In genomic region chr17:56608699-56609098, GRCm38 (mm10) we compare ENCODE assay signal across 8 mouse cellular contexts. TPM values are rescaled to one million over a fixed set of nuclear protein-coding genes. Genes with fewer than 3 reads are reported as not detected.
DNase-seq lines count a peak whose midpoint lies in the region; ATAC-seq and TF ChIP-seq lines count a peak whose summit lies in the region.

No protein-coding gene starts in this region.

- H3K9ac ChIP-seq in liver, embryonic 11.5 days (ENCODE audit: low read depth, low read length), result peak overlapping the region; percentile 88

- H3K36me3 ChIP-seq in erythroblast, embryonic 14.5 days (ENCODE audit: control insufficient read depth), result peaks cover 54% of the 10 kb centered on the region
- H3K36me3 ChIP-seq in thymus, adult 2 months (ENCODE audit: control insufficient read depth, insufficient read depth, low read length), result peaks cover 31% of the 10 kb centered on the region
- peaks cover 36% of the 10 kb centered on the region for H3K36me3 ChIP-seq in liver, embryonic 11.5 days (ENCODE audit: control insufficient read depth, insufficient read depth, low read length)

- no peak for DNase-seq in thymus, adult 2 months
- no peak for DNase-seq in thymus, postnatal 14 days
- DNase-seq in liver, embryonic 11.5 days (ENCODE audit: low spot score), result no peak
- no peak for DNase-seq in urinary bladder, postnatal 14 days (ENCODE audit: low spot score)
- DNase-seq in layer of hippocampus, adult 9-11 months, result no peak
- DNase-seq in cerebellum, postnatal 25 days, result no peak

- no peaks in the 10 kb centered on the region for H3K9me3 ChIP-seq in erythroblast, embryonic 14.5 days (ENCODE audit: control insufficient read depth, low read length)
- no peaks in the 10 kb centered on the region for H3K9me3 ChIP-seq in liver, embryonic 11.5 days (ENCODE audit: control insufficient read depth, low read length)

- H3K27ac ChIP-seq in thymus, adult 2 months (ENCODE audit: control insufficient read depth, insufficient read depth, low read length), result no peak overlapping the region
- peak overlapping the region; percentile 88 for H3K27ac ChIP-seq in liver, embryonic 11.5 days (ENCODE audit: low read depth, low read length)

- H3K4me3 ChIP-seq in erythroblast, embryonic 14.5 days (replicated peaks), result peak overlapping the region; percentile 80
- H3K4me3 ChIP-seq in thymus, adult 2 months (ENCODE audit: control insufficient read depth, insufficient read depth, low read length), result peak overlapping the region; percentile 96
- H3K4me3 ChIP-seq in liver, embryonic 11.5 days (ENCODE audit: low read depth, low read length), result peak overlapping the region; percentile 77

- H3K4me2 ChIP-seq in liver, embryonic 11.5 days, result peak overlapping the region; percentile 81

- H3K4me1 ChIP-seq in erythroblast, embryonic 14.5 days (ENCODE audit: control insufficient read depth), result peaks cover 57% of the 10 kb centered on the region
- peaks cover 16% of the 10 kb centered on the region for H3K4me1 ChIP-seq in thymus, adult 2 months (replicated peaks; ENCODE audit: control insufficient read depth, insufficient read depth, low read length)
- peaks cover 28% of the 10 kb centered on the region for H3K4me1 ChIP-seq in liver, embryonic 11.5 days (replicated peaks; ENCODE audit: control insufficient read depth, insufficient read depth, low read length)

- WGBS in thymus, adult 2 months, result 36% methylated on average over 5 of the region's 5 CpGs
- WGBS in liver, embryonic 11.5 days, result 39% methylated on average over 5 of the region's 5 CpGs

- no peak for TF ChIP-seq POLR2A in thymus, adult 2 months (IDR thresholded peaks at IDR 0.05; ENCODE audit: control insufficient read depth, extremely low read depth, insufficient read depth, low read length, poor library complexity)

- no peak for TF ChIP-seq CTCF in thymus, adult 2 months (IDR thresholded peaks at IDR 0.05; ENCODE audit: borderline replicate concordance, control insufficient read depth, extremely low read depth, insufficient read depth, low read length, poor library complexity)

- no peak for ATAC-seq in erythroblast, adult 5-6 weeks (replicated peaks; ENCODE audit: low FRiP score, poor library complexity, severe bottlenecking)
- ATAC-seq in liver, embryonic 11.5 days (replicated peaks; ENCODE audit: low FRiP score), result no peak

- no peaks in the 10 kb centered on the region for H3K27me3 ChIP-seq in erythroblast, embryonic 14.5 days (ENCODE audit: control insufficient read depth)
- no peaks in the 10 kb centered on the region for H3K27me3 ChIP-seq in thymus, adult 2 months (ENCODE audit: control insufficient read depth, insufficient read depth, low read length)
- H3K27me3 ChIP-seq in liver, embryonic 11.5 days (replicated peaks; ENCODE audit: control insufficient read depth, insufficient read depth, low read length), result no peaks in the 10 kb centered on the region

RNA-seq across cellular contexts. Expression of gene 2410015M20Rik, which starts 0.9 kb away (rescaled TPM):
- 21.4 and 25.5 TPM in 2 replicates for polyA plus RNA-seq in erythroblast, embryonic 14.5 days (2012)
- 16.3 and 18.6 TPM in 2 replicates for total RNA-seq in erythroblast, adult 5-6 weeks (2015; ENCODE audit: low replicate concordance)
- 16.2 and 50.3 TPM in 2 replicates for total RNA-seq in erythroblast, adult 5-6 weeks (2017; ENCODE audit: low replicate concordance)
- polyA plus RNA-seq in thymus, adult 2 months (2012; rRNA removed), result 117 and 145 TPM in 2 replicates
- polyA plus RNA-seq in liver, embryonic 11.5 days (2014; fragmentation: Nextera tagmentation; extraction: Ambion mirVana), result 236 and 248 TPM in 2 replicates

RNA-seq across cellular contexts. Expression of gene Rpl36, which starts 4.5 kb away (rescaled TPM):
- polyA plus RNA-seq in erythroblast, embryonic 14.5 days (2012), result 810 and 1,011 TPM in 2 replicates
- total RNA-seq in erythroblast, adult 5-6 weeks (2015; ENCODE audit: low replicate concordance), result 298 and 319 TPM in 2 replicates
- total RNA-seq in erythroblast, adult 5-6 weeks (2017; ENCODE audit: low replicate concordance), result 323 TPM in 2 replicates
- polyA plus RNA-seq in thymus, adult 2 months (2012; rRNA removed), result 3,463 and 3,864 TPM in 2 replicates
- 2,108 and 2,211 TPM in 2 replicates for polyA plus RNA-seq in liver, embryonic 11.5 days (2014; fragmentation: Nextera tagmentation; extraction: Ambion mirVana)

RNA-seq across cellular contexts. Expression of gene Lonp1, which starts 18.0 kb away (rescaled TPM):
- 6.7 TPM in 2 replicates for polyA plus RNA-seq in erythroblast, embryonic 14.5 days (2012)
- total RNA-seq in erythroblast, adult 5-6 weeks (2015; ENCODE audit: low replicate concordance), result 4.2 and 5.0 TPM in 2 replicates
- 13.0 and 13.5 TPM in 2 replicates for total RNA-seq in erythroblast, adult 5-6 weeks (2017; ENCODE audit: low replicate concordance)
- 74.5 and 82.6 TPM in 2 replicates for polyA plus RNA-seq in thymus, adult 2 months (2012; rRNA removed)
- polyA plus RNA-seq in liver, embryonic 11.5 days (2014; fragmentation: Nextera tagmentation; extraction: Ambion mirVana), result 87.9 and 92.4 TPM in 2 replicates

RNA-seq across cellular contexts. Expression of gene Catsperd, which starts 19.2 kb away (rescaled TPM):
- not detected in 2 replicates for polyA plus RNA-seq in erythroblast, embryonic 14.5 days (2012)
- total RNA-seq in erythroblast, adult 5-6 weeks (2015; ENCODE audit: low replicate concordance), result not detected in 2 replicates
- total RNA-seq in erythroblast, adult 5-6 weeks (2017; ENCODE audit: low replicate concordance), result not detected in 2 replicates
- polyA plus RNA-seq in thymus, adult 2 months (2012; rRNA removed), result 0.50 and 0.51 TPM in 2 replicates
- polyA plus RNA-seq in liver, embryonic 11.5 days (2014; fragmentation: Nextera tagmentation; extraction: Ambion mirVana), result 0.64 and 0.68 TPM in 2 replicates

RNA-seq across cellular contexts. Expression of gene Safb, which starts 24.1 kb away (rescaled TPM):
- 27.9 and 29.6 TPM in 2 replicates for polyA plus RNA-seq in erythroblast, embryonic 14.5 days (2012)
- total RNA-seq in erythroblast, adult 5-6 weeks (2015; ENCODE audit: low replicate concordance), result 36.9 and 61.2 TPM in 2 replicates
- 116 and 186 TPM in 2 replicates for total RNA-seq in erythroblast, adult 5-6 weeks (2017; ENCODE audit: low replicate concordance)
- polyA plus RNA-seq in thymus, adult 2 months (2012; rRNA removed), result 196 and 222 TPM in 2 replicates
- 93.1 and 96.5 TPM in 2 replicates for polyA plus RNA-seq in liver, embryonic 11.5 days (2014; fragmentation: Nextera tagmentation; extraction: Ambion mirVana)
